Mouse (Mus musculus): ENCODE data around the gene Smarca2.

- no peak for TF ChIP-seq CTCF (IDR thresholded peaks at IDR 0.05; ENCODE audit: low read depth, low read length)
- no peak for TF ChIP-seq POLR2A (IDR thresholded peaks at IDR 0.05; ENCODE audit: extremely low read depth, insufficient read depth, low read length)
Measured at GRCm38 (mm10) chr19:26681549-26681948, 76.7 kb downstream of the Smarca2 start.
